In the genomic region with DNA sequence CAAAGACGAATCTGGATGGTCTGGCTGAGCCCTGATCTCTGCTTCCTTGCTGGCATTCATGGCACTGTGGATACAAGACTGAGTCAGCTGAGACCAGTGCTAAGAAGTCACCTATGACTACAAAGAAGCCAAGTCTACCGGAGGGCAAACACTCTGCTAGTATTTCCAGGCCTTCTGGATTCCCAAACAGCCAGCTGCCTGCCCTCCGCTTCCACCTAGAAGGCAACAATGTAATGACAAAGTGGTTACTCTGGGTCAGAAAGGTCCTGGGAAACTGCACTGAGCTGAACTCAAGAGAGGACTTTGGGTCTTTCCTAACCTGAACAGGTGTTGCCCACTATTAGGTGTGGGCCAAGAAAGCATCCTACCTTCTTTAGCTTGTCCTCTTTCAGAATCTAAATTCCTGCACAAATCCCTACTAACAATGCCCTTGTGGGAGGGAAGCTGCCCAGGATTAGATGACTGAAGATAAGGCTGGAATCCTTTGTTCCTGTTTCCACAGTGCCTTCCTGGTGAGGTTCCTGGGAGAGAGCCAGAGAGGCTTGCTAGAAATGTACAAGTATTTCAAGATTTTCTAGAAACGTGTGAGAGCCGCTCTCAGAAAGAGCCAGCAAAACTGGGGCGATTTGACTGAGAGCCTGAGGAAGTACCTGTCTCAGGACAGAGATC, we compare ENCODE assay signal across 14 mouse cellular contexts.
DNase-seq lines count a peak whose midpoint lies in the region; ATAC-seq and TF ChIP-seq lines count a peak whose summit lies in the region.
"Had no signal": no experiment of that assay in that cellular context is flagged by ENCODE, and none has a peak within 500 bp of the region (broad histone marks: within the 10 kb centered on the region; RNA-seq: fewer than 3 reads in every experiment).

No protein-coding gene starts in this region.

- H3K27ac ChIP-seq in midbrain, embryonic 11.5 days (ENCODE audit: low read depth, low read length): no peak overlapping the region
- H3K27ac ChIP-seq in midbrain, embryonic 10.5 days (replicated peaks): no peak overlapping the region
- peak overlapping the region; percentile 52; the same call in 1 of the 2 replicates for H3K27ac ChIP-seq in stomach, embryonic 15.5 days
- no peak overlapping the region for H3K27ac ChIP-seq in forebrain, embryonic 11.5 days (ENCODE audit: low read depth, low read length)
- H3K27ac ChIP-seq: forebrain, embryonic 15.5 days; left cerebral cortex, adult 2 months; midbrain, embryonic 15.5 days; neural tube, embryonic 12.5 days had no signal

- no peaks in the 10 kb centered on the region for H3K4me1 ChIP-seq in midbrain, embryonic 11.5 days (ENCODE audit: control insufficient read depth, insufficient read depth, low read length)
- H3K4me1 ChIP-seq in midbrain, embryonic 10.5 days: no peaks in the 10 kb centered on the region
- peaks cover 8% of the 10 kb centered on the region for H3K4me1 ChIP-seq in lung, adult 2 months (ENCODE audit: control insufficient read depth, insufficient read depth, low read length)
- no peaks in the 10 kb centered on the region for H3K4me1 ChIP-seq in stomach, embryonic 15.5 days
- no peaks in the 10 kb centered on the region for H3K4me1 ChIP-seq in forebrain, embryonic 11.5 days (replicated peaks; ENCODE audit: control insufficient read depth, insufficient read depth, low read length)
- H3K4me1 ChIP-seq: forebrain, embryonic 15.5 days; midbrain, embryonic 15.5 days; neural tube, embryonic 12.5 days had no signal

- 0 out of 2 replicates have a peak, but pooled peaks cover 2% of the 10 kb centered on the region for H3K27me3 ChIP-seq in midbrain, embryonic 11.5 days (ENCODE audit: control insufficient read depth, insufficient read depth, low read length)
- peaks cover 44% of the 10 kb centered on the region for H3K27me3 ChIP-seq in midbrain, embryonic 10.5 days (ENCODE audit: low read depth, poor library complexity, severe bottlenecking)
- no peaks in the 10 kb centered on the region for H3K27me3 ChIP-seq in stomach, embryonic 15.5 days (replicated peaks)
- no peaks in the 10 kb centered on the region for H3K27me3 ChIP-seq in forebrain, embryonic 11.5 days (ENCODE audit: control insufficient read depth, insufficient read depth, low read length)
- H3K27me3 ChIP-seq: forebrain, embryonic 15.5 days; midbrain, embryonic 15.5 days; neural tube, embryonic 12.5 days; Patski had no signal

- H3K9me3 ChIP-seq in midbrain, embryonic 11.5 days (ENCODE audit: control insufficient read depth, low read length): no peaks in the 10 kb centered on the region
- no peaks in the 10 kb centered on the region for H3K9me3 ChIP-seq in midbrain, embryonic 10.5 days (replicated peaks)
- no peaks in the 10 kb centered on the region for H3K9me3 ChIP-seq in stomach, embryonic 15.5 days
- no peaks in the 10 kb centered on the region for H3K9me3 ChIP-seq in forebrain, embryonic 11.5 days (ENCODE audit: control insufficient read depth, low read length)
- H3K9me3 ChIP-seq: forebrain, embryonic 15.5 days; midbrain, embryonic 15.5 days; neural tube, embryonic 12.5 days had no signal

- H3K4me2 ChIP-seq in midbrain, embryonic 11.5 days: no peak overlapping the region
- no peak overlapping the region for H3K4me2 ChIP-seq in stomach, embryonic 15.5 days
- no peak overlapping the region for H3K4me2 ChIP-seq in forebrain, embryonic 11.5 days (ENCODE audit: low read depth, low read length, severe bottlenecking)
- H3K4me2 ChIP-seq: forebrain, embryonic 15.5 days; midbrain, embryonic 15.5 days; neural tube, embryonic 12.5 days had no signal

- no peak for TF ChIP-seq CTCF in lung, adult 2 months (IDR thresholded peaks at IDR 0.05; ENCODE audit: insufficient read depth, low read length)

- no peak for TF ChIP-seq POLR2A in lung, adult 2 months (IDR thresholded peaks at IDR 0.05; ENCODE audit: borderline replicate concordance, extremely low read depth, low read depth, low read length)

- peak; percentile 37 for DNase-seq in midbrain, embryonic 11.5 days (ENCODE audit: low spot score, missing footprints)
- DNase-seq in midbrain, embryonic 10.5 days (ENCODE audit: low spot score): no peak
- DNase-seq in gonadal fat pad, adult 2 months (ENCODE audit: low read depth): peak; percentile 79
- DNase-seq in lung, adult 2 months: peak; percentile 17
- no peak for DNase-seq in forebrain, embryonic 11.5 days (ENCODE audit: low spot score)
- no peak for DNase-seq in kidney, adult 8-10 months
- DNase-seq: cerebellum, postnatal 10 days; gastrocnemius, postnatal 36 days had no signal

- H3K36me3 ChIP-seq in midbrain, embryonic 11.5 days (ENCODE audit: control insufficient read depth, insufficient read depth, low read length): no peaks in the 10 kb centered on the region
- no peaks in the 10 kb centered on the region for H3K36me3 ChIP-seq in midbrain, embryonic 10.5 days
- no peaks in the 10 kb centered on the region for H3K36me3 ChIP-seq in stomach, embryonic 15.5 days
- no peaks in the 10 kb centered on the region for H3K36me3 ChIP-seq in forebrain, embryonic 11.5 days (ENCODE audit: control insufficient read depth, insufficient read depth, low read length)
- H3K36me3 ChIP-seq: forebrain, embryonic 15.5 days; midbrain, embryonic 15.5 days; neural tube, embryonic 12.5 days had no signal

- H3K4me3 ChIP-seq in midbrain, embryonic 11.5 days (ENCODE audit: low read depth, low read length): no peak overlapping the region
- no peak overlapping the region for H3K4me3 ChIP-seq in midbrain, embryonic 10.5 days
- no peak overlapping the region for H3K4me3 ChIP-seq in lung, adult 2 months (replicated peaks; ENCODE audit: extremely low read depth, low read depth, low read length)
- no peak overlapping the region for H3K4me3 ChIP-seq in stomach, embryonic 15.5 days (replicated peaks)
- H3K4me3 ChIP-seq in forebrain, embryonic 11.5 days (ENCODE audit: low read depth, low read length): no peak overlapping the region
- H3K4me3 ChIP-seq: forebrain, embryonic 15.5 days; left cerebral cortex, adult 2 months; midbrain, embryonic 15.5 days; neural tube, embryonic 12.5 days had no signal

- 78% methylated on average over 6 of the region's 6 CpGs for WGBS in midbrain, embryonic 11.5 days
- 76% methylated on average over 6 of the region's 6 CpGs for WGBS in midbrain, embryonic 10.5 days
- 36% methylated on average over 6 of the region's 6 CpGs for WGBS in lung, adult 2 months
- 67% methylated on average over 6 of the region's 6 CpGs for WGBS in stomach, embryonic 15.5 days
- 81% methylated on average over 6 of the region's 6 CpGs for WGBS in forebrain, embryonic 11.5 days

- no peak for ATAC-seq in midbrain, embryonic 11.5 days (ENCODE audit: low FRiP score)
- ATAC-seq in stomach, embryonic 15.5 days (ENCODE audit: insufficient read depth, low FRiP score, low read depth): no peak
- ATAC-seq in forebrain, embryonic 11.5 days (replicated peaks; ENCODE audit: low FRiP score): no peak
- ATAC-seq: forebrain, embryonic 15.5 days; midbrain, embryonic 15.5 days; Patski had no signal

- H3K9ac ChIP-seq in midbrain, embryonic 11.5 days (ENCODE audit: low read length): no peak overlapping the region
- no peak overlapping the region for H3K9ac ChIP-seq in stomach, embryonic 15.5 days
- H3K9ac ChIP-seq in forebrain, embryonic 11.5 days (ENCODE audit: low read length): no peak overlapping the region
- H3K9ac ChIP-seq: forebrain, embryonic 15.5 days; midbrain, embryonic 15.5 days; neural tube, embryonic 12.5 days had no signal

Comparison
In these comparisons a context has a peak if more than half of its experiments do, and no peak if none do; other contexts are left out.
1. DNase-seq: peak in midbrain, embryonic 11.5 days (single experiment), gonadal fat pad, adult 2 months (single experiment) and lung, adult 2 months (single experiment); none in midbrain, embryonic 10.5 days (single experiment), forebrain, embryonic 11.5 days (single experiment) and kidney, adult 8-10 months (0 of 2).